Mouse (Mus musculus): ENCODE data around the gene Tshz3. TPM values are rescaled to one million over a fixed set of nuclear protein-coding genes. Genes with fewer than 3 reads are reported as not detected.

The Tshz3 gene
- polyA plus RNA-seq (2014; fragmentation: Nextera tagmentation; extraction: Ambion mirVana): 21.6 and 23.3 TPM in 2 replicates

- Histone ChIP-seq H3K4me1 (ENCODE audit: control insufficient read depth, insufficient read depth, low read length) (peaks cover 15% of the 10 kb centered on the region; the same call in 1 of the 2 replicates), H3K4me3 (ENCODE audit: low read depth, low read length) (peak within 1 kb of the TSS; percentile 68), H3K36me3 (ENCODE audit: control insufficient read depth, insufficient read depth, low read length) (no peaks in the 10 kb centered on the region), H3K4me2 (replicated peaks; ENCODE audit: low read depth, low read length) (peak within 1 kb of the TSS; percentile 83), H3K27me3 (ENCODE audit: control insufficient read depth, insufficient read depth, low read length) (0 out of 2 replicates have a peak, but pooled peaks cover 2% of the 10 kb centered on the region), H3K27ac (ENCODE audit: low read length) (peak within 1 kb of the TSS; percentile 95), H3K9ac (replicated peaks; ENCODE audit: low read depth, low read length) (peak within 1 kb of the TSS; percentile 80), H3K9me3 (ENCODE audit: control insufficient read depth, low read depth, low read length) (no peaks in the 10 kb centered on the region)
- ATAC-seq (ENCODE audit: insufficient number of reproducible peaks, insufficient read depth, low FRiP score, low read depth): peak; percentile 64
- 1% methylated on average over 37 of the region's 88 CpGs for WGBS
These were observed at the start of gene Tshz3 for GRCm38 (mm10) chr7:36697856-36698588. Gene Tshz3, plus strand, starts transcription at chr7:36698118.

GRCm38 (mm10) chr7:36655931-36656330, 42.0 kb upstream of the Tshz3 start:
- Histone ChIP-seq H3K36me3 (ENCODE audit: control insufficient read depth, insufficient read depth, low read length) (no peaks in the 10 kb centered on the region), H3K4me1 (ENCODE audit: control insufficient read depth, insufficient read depth, low read length) (no peaks in the 10 kb centered on the region), H3K9me3 (ENCODE audit: control insufficient read depth, low read depth, low read length) (no peaks in the 10 kb centered on the region), H3K4me3 (ENCODE audit: low read depth, low read length) (no peak overlapping the region), H3K4me2 (replicated peaks; ENCODE audit: low read depth, low read length) (no peak overlapping the region), H3K9ac (replicated peaks; ENCODE audit: low read depth, low read length) (no peak overlapping the region), H3K27ac (ENCODE audit: low read length) (no peak overlapping the region), H3K27me3 (ENCODE audit: control insufficient read depth, insufficient read depth, low read length) (no peaks in the 10 kb centered on the region)
- no peak for ATAC-seq (ENCODE audit: insufficient number of reproducible peaks, insufficient read depth, low FRiP score, low read depth)
- 94% methylated on average over 4 of the region's 4 CpGs for WGBS

DNA sequence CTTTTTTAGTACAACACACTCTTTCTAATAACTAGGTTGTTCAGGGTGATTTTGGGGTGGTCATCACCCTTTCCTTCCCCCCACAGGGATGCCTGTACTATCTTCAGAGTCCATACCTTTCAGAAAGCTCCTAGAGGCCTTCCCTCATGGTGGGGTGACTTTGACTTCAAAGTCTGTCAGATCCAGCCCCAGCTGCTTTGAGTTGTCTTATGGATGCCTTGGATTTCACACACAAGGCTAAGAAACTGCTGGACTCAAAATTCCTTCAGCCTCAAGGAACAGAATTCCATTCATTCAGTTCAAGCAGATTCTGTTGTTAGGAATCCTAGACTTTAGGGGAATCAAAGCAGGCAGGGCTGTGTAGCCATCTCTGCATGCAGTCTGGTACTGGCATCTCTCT, 41.5 kb upstream of the Tshz3 start:
- Histone ChIP-seq H3K4me1 (ENCODE audit: control insufficient read depth, insufficient read depth, low read length) (no peaks in the 10 kb centered on the region), H3K27me3 (ENCODE audit: control insufficient read depth, insufficient read depth, low read length) (no peaks in the 10 kb centered on the region), H3K9me3 (ENCODE audit: control insufficient read depth, low read depth, low read length) (no peaks in the 10 kb centered on the region), H3K4me3 (ENCODE audit: low read depth, low read length) (no peak overlapping the region), H3K27ac (ENCODE audit: low read length) (no peak overlapping the region), H3K4me2 (replicated peaks; ENCODE audit: low read depth, low read length) (no peak overlapping the region), H3K9ac (replicated peaks; ENCODE audit: low read depth, low read length) (no peak overlapping the region), H3K36me3 (ENCODE audit: control insufficient read depth, insufficient read depth, low read length) (no peaks in the 10 kb centered on the region)
- ATAC-seq (ENCODE audit: insufficient number of reproducible peaks, insufficient read depth, low FRiP score, low read depth): no peak

DNA sequence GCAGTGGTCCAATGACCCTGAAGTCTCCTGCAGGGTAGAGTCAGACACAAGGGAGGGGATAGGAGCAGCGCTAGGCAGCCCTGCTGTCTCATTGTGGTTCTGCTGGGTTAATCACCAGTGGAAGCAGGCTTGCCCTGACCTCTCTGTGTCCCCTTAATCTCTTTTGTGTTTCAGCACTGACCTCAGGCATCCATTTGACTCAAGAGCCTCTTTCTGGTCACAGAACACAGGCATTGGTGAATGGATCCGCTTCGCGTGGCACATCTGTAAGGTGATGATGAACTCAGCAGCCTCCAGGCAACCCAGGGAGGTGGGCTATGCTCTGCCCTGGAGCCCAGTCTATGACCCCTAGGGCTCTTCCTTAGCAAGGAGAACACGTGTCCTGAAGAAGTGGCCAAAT, 39.6 kb upstream of the Tshz3 start:
- no peaks in the 10 kb centered on the region for H3K36me3 ChIP-seq (ENCODE audit: control insufficient read depth, insufficient read depth, low read length)
- H3K4me3 ChIP-seq (ENCODE audit: low read depth, low read length): no peak overlapping the region
- H3K27me3 ChIP-seq (ENCODE audit: control insufficient read depth, insufficient read depth, low read length): no peaks in the 10 kb centered on the region
- H3K9me3 ChIP-seq (ENCODE audit: control insufficient read depth, low read depth, low read length): no peaks in the 10 kb centered on the region
- no peak overlapping the region for H3K4me2 ChIP-seq (replicated peaks; ENCODE audit: low read depth, low read length)
- H3K27ac ChIP-seq (ENCODE audit: low read length): no peak overlapping the region
- H3K4me1 ChIP-seq (ENCODE audit: control insufficient read depth, insufficient read depth, low read length): no peaks in the 10 kb centered on the region
- H3K9ac ChIP-seq (replicated peaks; ENCODE audit: low read depth, low read length): no peak overlapping the region
- no peak for ATAC-seq (ENCODE audit: insufficient number of reproducible peaks, insufficient read depth, low FRiP score, low read depth)
- 67% methylated on average over 5 of the region's 5 CpGs for WGBS

DNA sequence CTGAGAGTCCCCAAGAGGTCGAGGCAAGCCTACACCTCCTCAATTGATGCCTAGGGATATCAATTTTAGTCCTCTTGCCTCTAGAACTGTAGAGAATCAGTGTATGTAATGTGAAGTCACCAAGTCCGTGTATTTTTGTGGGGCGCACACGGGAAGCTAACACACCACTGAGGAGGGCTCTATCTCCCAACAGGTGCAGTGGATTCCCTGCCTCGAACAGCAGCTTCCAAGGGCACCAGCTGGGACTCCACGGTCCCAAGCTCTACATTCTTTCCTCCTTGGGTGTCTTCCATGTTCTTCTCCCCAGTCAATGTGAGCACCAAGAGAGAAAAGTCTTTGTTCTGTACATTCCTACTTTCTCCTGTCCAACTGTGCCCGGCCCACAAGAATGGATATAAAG, 38.7 kb upstream of the Tshz3 start:
- WGBS: 89% methylated on average over 7 of the region's 7 CpGs
- no peaks in the 10 kb centered on the region for H3K4me1 ChIP-seq (ENCODE audit: control insufficient read depth, insufficient read depth, low read length)
- H3K36me3 ChIP-seq (ENCODE audit: control insufficient read depth, insufficient read depth, low read length): no peaks in the 10 kb centered on the region
- ATAC-seq (ENCODE audit: insufficient number of reproducible peaks, insufficient read depth, low FRiP score, low read depth): no peak
- no peak overlapping the region for H3K4me2 ChIP-seq (replicated peaks; ENCODE audit: low read depth, low read length)
- H3K27me3 ChIP-seq (ENCODE audit: control insufficient read depth, insufficient read depth, low read length): no peaks in the 10 kb centered on the region
- H3K9ac ChIP-seq (replicated peaks; ENCODE audit: low read depth, low read length): no peak overlapping the region
- H3K9me3 ChIP-seq (ENCODE audit: control insufficient read depth, low read depth, low read length): no peaks in the 10 kb centered on the region
- H3K27ac ChIP-seq (ENCODE audit: low read length): no peak overlapping the region
- no peak overlapping the region for H3K4me3 ChIP-seq (ENCODE audit: low read depth, low read length)

DNA sequence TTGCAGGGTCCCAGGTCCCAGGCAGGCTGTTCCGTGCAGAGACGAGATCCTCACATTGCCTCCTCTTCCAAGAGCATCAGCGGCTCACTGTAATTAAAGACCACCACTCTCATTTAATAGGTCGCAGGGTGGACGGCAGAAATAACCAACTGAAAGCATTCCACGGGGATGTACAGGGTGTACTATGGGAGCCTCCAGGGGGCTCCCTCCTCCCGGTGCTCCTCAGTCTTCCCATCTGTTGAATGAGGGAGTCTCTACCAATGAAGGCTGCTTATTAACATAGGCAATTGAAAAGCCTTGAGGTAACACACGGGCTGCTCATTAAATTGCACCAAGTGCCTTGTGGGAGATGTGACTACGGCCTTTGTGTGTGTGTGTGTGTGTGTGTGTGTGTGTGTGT, 37.3 kb upstream of the Tshz3 start:
- Histone ChIP-seq H3K36me3 (ENCODE audit: control insufficient read depth, insufficient read depth, low read length) (no peaks in the 10 kb centered on the region), H3K9me3 (ENCODE audit: control insufficient read depth, low read depth, low read length) (no peaks in the 10 kb centered on the region), H3K4me1 (ENCODE audit: control insufficient read depth, insufficient read depth, low read length) (no peaks in the 10 kb centered on the region), H3K27ac (ENCODE audit: low read length) (no peak overlapping the region), H3K4me2 (replicated peaks; ENCODE audit: low read depth, low read length) (no peak overlapping the region), H3K9ac (replicated peaks; ENCODE audit: low read depth, low read length) (no peak overlapping the region), H3K4me3 (ENCODE audit: low read depth, low read length) (no peak overlapping the region), H3K27me3 (ENCODE audit: control insufficient read depth, insufficient read depth, low read length) (no peaks in the 10 kb centered on the region)
- ATAC-seq (ENCODE audit: insufficient number of reproducible peaks, insufficient read depth, low FRiP score, low read depth): no peak
- WGBS: 69% methylated on average over 9 of the region's 9 CpGs

GRCm38 (mm10) chr7:36663431-36663830, 34.5 kb upstream of the Tshz3 start:
- Histone ChIP-seq H3K9me3 (ENCODE audit: control insufficient read depth, low read depth, low read length) (no peaks in the 10 kb centered on the region), H3K4me3 (ENCODE audit: low read depth, low read length) (no peak overlapping the region), H3K27ac (ENCODE audit: low read length) (no peak overlapping the region), H3K36me3 (ENCODE audit: control insufficient read depth, insufficient read depth, low read length) (no peaks in the 10 kb centered on the region), H3K4me1 (ENCODE audit: control insufficient read depth, insufficient read depth, low read length) (no peaks in the 10 kb centered on the region), H3K4me2 (replicated peaks; ENCODE audit: low read depth, low read length) (no peak overlapping the region), H3K27me3 (ENCODE audit: control insufficient read depth, insufficient read depth, low read length) (no peaks in the 10 kb centered on the region), H3K9ac (replicated peaks; ENCODE audit: low read depth, low read length) (no peak overlapping the region)
- WGBS: 87% methylated on average over 7 of the region's 7 CpGs
- no peak for ATAC-seq (ENCODE audit: insufficient number of reproducible peaks, insufficient read depth, low FRiP score, low read depth)

DNA sequence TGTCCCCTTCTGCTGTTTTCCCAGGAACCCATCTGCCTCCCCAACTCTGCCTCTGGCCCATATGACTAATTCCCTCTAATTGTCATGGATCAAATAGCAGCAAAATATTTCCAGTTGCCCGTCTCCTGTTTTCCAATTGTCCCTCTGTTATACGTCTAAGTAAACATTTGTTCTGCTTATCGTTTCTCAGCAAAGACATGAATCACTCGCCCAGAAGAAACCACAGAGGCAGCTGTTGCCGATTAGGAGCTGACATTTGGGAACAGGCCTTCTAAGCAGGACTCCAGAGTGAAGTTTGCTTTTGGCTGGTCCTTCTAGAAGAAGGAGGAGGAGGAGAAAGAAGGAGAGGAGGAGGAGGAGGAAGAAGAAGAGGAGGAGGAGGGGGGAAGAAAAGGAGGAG, 30.2 kb upstream of the Tshz3 start:
- Histone ChIP-seq H3K4me2 (replicated peaks; ENCODE audit: low read depth, low read length) (no peak overlapping the region), H3K36me3 (ENCODE audit: control insufficient read depth, insufficient read depth, low read length) (no peaks in the 10 kb centered on the region), H3K9me3 (ENCODE audit: control insufficient read depth, low read depth, low read length) (no peaks in the 10 kb centered on the region), H3K4me3 (ENCODE audit: low read depth, low read length) (no peak overlapping the region), H3K27me3 (ENCODE audit: control insufficient read depth, insufficient read depth, low read length) (no peaks in the 10 kb centered on the region), H3K27ac (ENCODE audit: low read length) (no peak overlapping the region), H3K9ac (replicated peaks; ENCODE audit: low read depth, low read length) (no peak overlapping the region), H3K4me1 (ENCODE audit: control insufficient read depth, insufficient read depth, low read length) (no peaks in the 10 kb centered on the region)
- ATAC-seq (ENCODE audit: insufficient number of reproducible peaks, insufficient read depth, low FRiP score, low read depth): no peak
- 10% methylated on average over 5 of the region's 5 CpGs for WGBS

DNA sequence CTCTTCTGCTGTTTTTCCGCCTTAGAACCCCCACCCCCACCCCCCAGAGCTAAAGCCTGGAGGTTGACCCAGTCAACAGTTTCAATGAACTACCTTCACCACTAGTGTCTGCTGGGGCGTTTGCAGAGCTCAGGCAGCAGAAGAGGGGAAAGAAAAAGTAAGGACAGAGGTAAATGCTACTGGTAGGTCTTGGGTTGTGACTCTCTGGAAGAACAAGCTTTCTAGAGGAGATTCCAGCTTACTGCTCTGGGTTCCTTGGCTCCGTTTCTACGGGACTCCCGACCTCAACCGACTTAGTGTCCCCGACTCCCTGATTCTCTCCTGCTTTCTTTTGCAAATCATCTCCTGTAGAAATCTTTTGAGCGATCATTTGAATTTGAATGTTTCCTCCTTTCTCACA, 19.9 kb upstream of the Tshz3 start:
- H3K4me3 ChIP-seq (ENCODE audit: low read depth, low read length): no peak overlapping the region
- 0 out of 2 replicates have a peak, but pooled peaks cover 6% of the 10 kb centered on the region for H3K27me3 ChIP-seq (ENCODE audit: control insufficient read depth, insufficient read depth, low read length)
- no peaks in the 10 kb centered on the region for H3K9me3 ChIP-seq (ENCODE audit: control insufficient read depth, low read depth, low read length)
- no peak for ATAC-seq (ENCODE audit: insufficient number of reproducible peaks, insufficient read depth, low FRiP score, low read depth)
- no peak overlapping the region for H3K27ac ChIP-seq (ENCODE audit: low read length)
- 43% methylated on average over 8 of the region's 8 CpGs for WGBS
- no peak overlapping the region for H3K4me2 ChIP-seq (replicated peaks; ENCODE audit: low read depth, low read length)
- H3K36me3 ChIP-seq (ENCODE audit: control insufficient read depth, insufficient read depth, low read length): no peaks in the 10 kb centered on the region
- 0 out of 2 replicates have a peak, but pooled peaks cover 5% of the 10 kb centered on the region for H3K4me1 ChIP-seq (ENCODE audit: control insufficient read depth, insufficient read depth, low read length)
- H3K9ac ChIP-seq (replicated peaks; ENCODE audit: low read depth, low read length): no peak overlapping the region
